Mouse (Mus musculus) CH12.LX (cell line): ENCODE measurements around the gene Alox12e.

Source experiments
- CTCF ChIP-seq, 2 experiments: IDR thresholded peaks in 1 of 2; conservative IDR thresholded peaks in 1 of 2; 2 replicates each; pipeline ENCODE4 v1.5.1; 2011 to 2012; ENCODE audit warnings: low read depth in 2 of 2, low read length in 2 of 2, improper control_type of control experiment in 1 of 2, inconsistent platforms in 1 of 2, mild to moderate bottlenecking in 1 of 2, moderate library complexity in 1 of 2
- HCFC1 ChIP-seq: IDR thresholded peaks from 2 replicates; pipeline ENCODE4 v1.6.1; 2012; ENCODE audit warnings: low read depth, mild to moderate bottlenecking, inconsistent platforms, low read length, improper control_type of control experiment
- JUND ChIP-seq: conservative IDR thresholded peaks from 2 replicates; pipeline ENCODE4 v1.6.1; 2011; ENCODE audit warnings: low read depth, low read length, improper control_type of control experiment
- KAT2A ChIP-seq: IDR thresholded peaks from 2 replicates; pipeline ENCODE4 v1.6.1; 2012; ENCODE audit warnings: low read length, improper control_type of control experiment, inconsistent platforms; ENCODE audit not compliant: insufficient replicate concordance
- MYC ChIP-seq: IDR thresholded peaks from 2 replicates; pipeline ENCODE4 v1.6.1; 2011; ENCODE audit warnings: low read depth, mild to moderate bottlenecking, improper control_type of control experiment, low read length
- POLR2A ChIP-seq: IDR thresholded peaks from 2 replicates; pipeline ENCODE4 v1.6.1; 2011; ENCODE audit warnings: low read depth, mild to moderate bottlenecking, improper control_type of control experiment, low read length
- USF1 ChIP-seq: IDR thresholded peaks from 2 replicates; pipeline ENCODE4 v1.6.1; 2014; ENCODE audit warnings: low read depth, mild to moderate bottlenecking, inconsistent platforms, low read length, improper control_type of control experiment
- ZC3H11A ChIP-seq: IDR thresholded peaks from 2 replicates; pipeline ENCODE4 v1.6.1; 2012; ENCODE audit warnings: low read depth, mild to moderate bottlenecking, inconsistent platforms, low read length, improper control_type of control experiment

- no peak for TF ChIP-seq CTCF (conservative IDR thresholded peaks at IDR 0.05 in 1 of 2, IDR thresholded peaks at IDR 0.05 in 1 of 2; ENCODE audit: low read depth in 2 of 2, low read length in 2 of 2)
- no peak for TF ChIP-seq MYC
- TF ChIP-seq JUND: no peak
- TF ChIP-seq ZC3H11A: no peak
- no peak for TF ChIP-seq USF1
- TF ChIP-seq POLR2A: no peak
- TF ChIP-seq KAT2A: no peak
- TF ChIP-seq HCFC1: no peak
Observed at GRCm38 (mm10) chr11:70347861-70348260, 25.4 kb upstream of the Alox12e start.
